Mouse (Mus musculus): ENCODE results near the gene Hsd17b1. TPM values are rescaled to one million over a fixed set of nuclear protein-coding genes. Genes with fewer than 3 reads are reported as not detected.

Hsd17b1 gene
- polyA plus RNA-seq, 1 experiment from 2014 or later = 0.08 TPM

DNA sequence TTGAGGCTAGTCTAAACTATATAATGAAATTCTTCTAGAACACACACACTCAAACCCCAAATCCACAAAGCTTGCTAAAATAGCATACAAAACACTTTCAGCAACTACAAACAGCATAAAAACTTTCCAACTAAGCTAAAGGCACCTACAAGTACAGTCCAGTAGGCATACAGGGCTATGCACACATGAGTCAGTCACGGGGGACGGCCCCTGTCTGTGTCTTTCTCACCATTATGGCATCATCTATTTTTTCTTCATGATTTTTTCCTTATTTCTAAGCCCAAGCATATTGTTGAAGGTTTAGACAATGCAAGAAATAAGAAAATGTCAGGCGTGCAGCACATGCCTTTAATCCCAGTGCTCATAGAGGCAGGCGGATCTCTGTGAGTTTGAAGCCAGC, 33.0 kb downstream of the Hsd17b1 start:
- Histone ChIP-seq H3K36me3 (ENCODE audit: control insufficient read depth, insufficient read depth) (no peaks in the 10 kb centered on the region; the same call in 1 of the 2 replicates), H3K4me2 (replicated peaks; ENCODE audit: low read depth) (no peak overlapping the region), H3K9me3 (ENCODE audit: control insufficient read depth) (no peaks in the 10 kb centered on the region), H3K9ac (ENCODE audit: low read depth, low read length) (no peak overlapping the region), H3K4me1 (replicated peaks; ENCODE audit: control insufficient read depth, insufficient read depth, low read length) (peaks cover 3% of the 10 kb centered on the region; the same call in 1 of the 2 replicates), H3K27me3 (replicated peaks; ENCODE audit: control insufficient read depth, insufficient read depth, low read length) (no peaks in the 10 kb centered on the region), H3K27ac (ENCODE audit: low read depth, low read length) (no peak overlapping the region), H3K4me3 (ENCODE audit: low read depth, low read length) (no peak overlapping the region)
- 88% methylated on average over 4 of the region's 4 CpGs for WGBS
- no peak for TF ChIP-seq CTCF (IDR thresholded peaks at IDR 0.05; ENCODE audit: low read depth)
- ATAC-seq = no peak

DNA sequence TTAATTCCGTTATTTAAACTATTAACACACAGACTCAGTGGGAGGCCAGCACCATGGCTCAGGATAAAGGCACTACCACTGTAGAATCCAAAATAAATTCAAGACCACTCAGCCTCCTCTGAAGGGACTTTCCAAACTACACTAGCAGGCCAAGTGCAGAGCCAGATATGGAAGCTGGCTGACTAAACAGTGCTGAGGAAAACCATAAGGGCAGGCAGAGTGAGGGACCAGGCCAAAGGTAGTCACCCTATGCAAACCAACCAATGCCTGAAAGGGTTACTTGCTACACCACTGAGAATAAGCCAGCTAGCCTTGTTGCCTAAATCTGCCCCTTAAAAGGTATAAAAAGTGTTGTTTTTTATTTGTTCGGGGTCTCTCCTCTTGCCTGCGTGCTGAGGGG, 34.0 kb downstream of the Hsd17b1 start:
- H3K4me1 ChIP-seq (replicated peaks; ENCODE audit: control insufficient read depth, insufficient read depth, low read length) = peaks cover 3% of the 10 kb centered on the region; the same call in 1 of the 2 replicates
- no peak overlapping the region for H3K27ac ChIP-seq (ENCODE audit: low read depth, low read length)
- no peaks in the 10 kb centered on the region for H3K9me3 ChIP-seq (ENCODE audit: control insufficient read depth)
- no peak overlapping the region for H3K4me3 ChIP-seq (ENCODE audit: low read depth, low read length)
- H3K9ac ChIP-seq (ENCODE audit: low read depth, low read length) = no peak overlapping the region
- no peak overlapping the region for H3K4me2 ChIP-seq (replicated peaks; ENCODE audit: low read depth)
- no peak for TF ChIP-seq CTCF (IDR thresholded peaks at IDR 0.05; ENCODE audit: low read depth)
- no peak for ATAC-seq
- H3K27me3 ChIP-seq (replicated peaks; ENCODE audit: control insufficient read depth, insufficient read depth, low read length) = no peaks in the 10 kb centered on the region
- H3K36me3 ChIP-seq (ENCODE audit: control insufficient read depth, insufficient read depth) = no peaks in the 10 kb centered on the region; the same call in 1 of the 2 replicates
- 88% methylated on average over 3 of the region's 3 CpGs for WGBS

GRCm38 (mm10) chr11:101115564-101115963, 37.4 kb downstream of the Hsd17b1 start:
- Histone ChIP-seq H3K4me3 (ENCODE audit: low read depth, low read length) (no peak overlapping the region), H3K4me2 (replicated peaks; ENCODE audit: low read depth) (peak overlapping the region; percentile 40; the same call in 1 of the 2 replicates), H3K9ac (ENCODE audit: low read depth, low read length) (no peak overlapping the region), H3K27me3 (replicated peaks; ENCODE audit: control insufficient read depth, insufficient read depth, low read length) (no peaks in the 10 kb centered on the region), H3K27ac (ENCODE audit: low read depth, low read length) (no peak overlapping the region), H3K36me3 (ENCODE audit: control insufficient read depth, insufficient read depth) (no peaks in the 10 kb centered on the region), H3K4me1 (replicated peaks; ENCODE audit: control insufficient read depth, insufficient read depth, low read length) (peaks cover 13% of the 10 kb centered on the region), H3K9me3 (ENCODE audit: control insufficient read depth) (no peaks in the 10 kb centered on the region)
- WGBS = 39% methylated on average over 2 of the region's 2 CpGs
- ATAC-seq = no peak
- TF ChIP-seq CTCF (IDR thresholded peaks at IDR 0.05; ENCODE audit: low read depth) = no peak

GRCm38 (mm10) chr11:101118105-101118504, 39.9 kb downstream of the Hsd17b1 start:
- no peak overlapping the region for H3K27ac ChIP-seq (ENCODE audit: low read depth, low read length)
- peak overlapping the region; percentile 68 for H3K4me2 ChIP-seq (replicated peaks; ENCODE audit: low read depth)
- peaks cover 2% of the 10 kb centered on the region; the same call in 1 of the 2 replicates for H3K36me3 ChIP-seq (ENCODE audit: control insufficient read depth, insufficient read depth)
- WGBS = 15% methylated on average over 4 of the region's 4 CpGs
- no peak for TF ChIP-seq CTCF (IDR thresholded peaks at IDR 0.05; ENCODE audit: low read depth)
- H3K4me3 ChIP-seq (ENCODE audit: low read depth, low read length) = peak overlapping the region; percentile 87
- no peaks in the 10 kb centered on the region for H3K27me3 ChIP-seq (replicated peaks; ENCODE audit: control insufficient read depth, insufficient read depth, low read length)
- peaks cover 13% of the 10 kb centered on the region for H3K4me1 ChIP-seq (replicated peaks; ENCODE audit: control insufficient read depth, insufficient read depth, low read length)
- no peaks in the 10 kb centered on the region for H3K9me3 ChIP-seq (ENCODE audit: control insufficient read depth)
- no peak for ATAC-seq
- peak overlapping the region; percentile 87; the same call in 1 of the 2 replicates for H3K9ac ChIP-seq (ENCODE audit: low read depth, low read length)

GRCm38 (mm10) chr11:101119131-101119760, 41.0 kb downstream of the Hsd17b1 start:
- WGBS = under 1% methylated on average over 38 of the region's 39 CpGs
- TF ChIP-seq CTCF (IDR thresholded peaks at IDR 0.05; ENCODE audit: low read depth) = peak; percentile 59

GRCm38 (mm10) chr11:101119761-101120544, 41.7 kb downstream of the Hsd17b1 start, which contains the start of the genes Retreg3 and Tubg1:
Gene Retreg3, minus strand, starts transcription at chr11:101119893.
Gene Tubg1, plus strand, starts transcription at chr11:101119938.
- TF ChIP-seq CTCF (IDR thresholded peaks at IDR 0.05; ENCODE audit: low read depth) = no peak
- WGBS = under 1% methylated on average over 61 of the region's 61 CpGs
- H3K9ac ChIP-seq (ENCODE audit: low read depth, low read length) = peak within 1 kb of the TSS; percentile 87
- peak within 1 kb of the TSS; percentile 87 for H3K4me3 ChIP-seq (ENCODE audit: low read depth, low read length)
- H3K36me3 ChIP-seq (ENCODE audit: control insufficient read depth, insufficient read depth) = peaks cover 11% of the 10 kb centered on the region; the same call in 1 of the 2 replicates
- peak within 1 kb of the TSS; percentile 68 for H3K4me2 ChIP-seq (replicated peaks; ENCODE audit: low read depth)
- H3K9me3 ChIP-seq (ENCODE audit: control insufficient read depth) = no peaks in the 10 kb centered on the region
- no peaks in the 10 kb centered on the region for H3K27me3 ChIP-seq (replicated peaks; ENCODE audit: control insufficient read depth, insufficient read depth, low read length)
- H3K4me1 ChIP-seq (replicated peaks; ENCODE audit: control insufficient read depth, insufficient read depth, low read length) = peaks cover 13% of the 10 kb centered on the region
- peak within 1 kb of the TSS; percentile 86 for H3K27ac ChIP-seq (ENCODE audit: low read depth, low read length)
- ATAC-seq = peak; percentile 96

More at GRCm38 (mm10) chr11:101119131-101119760, 41.0 kb downstream of the Hsd17b1 start:
- Histone ChIP-seq H3K4me3 (ENCODE audit: low read depth, low read length) (peak overlapping the region; percentile 87), H3K27ac (ENCODE audit: low read depth, low read length) (peak overlapping the region; percentile 86), H3K9me3 (ENCODE audit: control insufficient read depth) (no peaks in the 10 kb centered on the region), H3K9ac (ENCODE audit: low read depth, low read length) (peak overlapping the region; percentile 87), H3K4me1 (replicated peaks; ENCODE audit: control insufficient read depth, insufficient read depth, low read length) (peaks cover 13% of the 10 kb centered on the region), H3K27me3 (replicated peaks; ENCODE audit: control insufficient read depth, insufficient read depth, low read length) (no peaks in the 10 kb centered on the region), H3K4me2 (replicated peaks; ENCODE audit: low read depth) (peak overlapping the region; percentile 68), H3K36me3 (ENCODE audit: control insufficient read depth, insufficient read depth) (peaks cover 11% of the 10 kb centered on the region; the same call in 1 of the 2 replicates)
- peak; percentile 80 for ATAC-seq

All from intestine, postnatal 0 days (tissue).